Mouse (Mus musculus) embryonic fibroblast, embryonic 13.5 days (primary cell): ENCODE measurements around the gene Maml1.

Experiments
- CTCF ChIP-seq: IDR thresholded peaks from 2 replicates; pipeline ENCODE4 v1.5.1; 2011; ENCODE audit warnings: mild to moderate bottlenecking, control low read depth, low read length, moderate library complexity, borderline replicate concordance; ENCODE audit not compliant: insufficient read depth
- POLR2A ChIP-seq: IDR thresholded peaks from 2 replicates; pipeline ENCODE4 v1.6.1; 2011; ENCODE audit warnings: low read depth, mild to moderate bottlenecking, control low read depth, low read length, moderate library complexity

DNA sequence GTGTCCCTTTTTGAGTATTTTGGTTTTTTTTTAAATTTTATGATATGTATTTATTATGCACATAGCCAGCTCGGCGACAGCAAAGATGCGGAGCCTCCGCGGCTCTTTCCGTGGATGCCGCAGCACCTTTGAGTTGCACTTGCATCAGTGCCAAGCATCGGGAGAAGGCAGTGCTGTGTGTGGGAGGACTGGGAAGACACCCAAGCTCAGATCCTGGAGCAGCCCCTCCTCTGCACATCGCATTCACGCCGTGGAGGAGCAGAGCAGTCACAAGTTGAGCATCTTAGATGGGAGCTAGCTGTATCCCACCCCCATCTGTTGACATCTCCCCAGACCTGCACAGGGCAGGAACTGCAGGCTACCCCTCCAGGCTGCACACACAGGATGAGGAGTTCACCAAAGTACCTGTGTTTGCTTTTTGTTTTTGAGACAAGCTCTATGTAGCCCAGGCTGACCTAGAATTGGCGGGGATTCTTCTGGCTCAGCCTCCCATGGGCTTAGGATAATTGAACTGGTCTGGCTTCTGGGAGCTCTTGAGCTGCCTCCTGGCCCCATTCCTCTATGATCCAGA, 38.0 kb downstream of the Maml1 start:
- TF ChIP-seq POLR2A (no peak), CTCF (no peak)
